Mouse (Mus musculus): ENCODE data around the gene Pdk1. TPM values are rescaled to one million over a fixed set of nuclear protein-coding genes. Genes with fewer than 3 reads are reported as not detected.

Pdk1 gene
- polyA plus RNA-seq, 1 experiment: 162 TPM

DNA sequence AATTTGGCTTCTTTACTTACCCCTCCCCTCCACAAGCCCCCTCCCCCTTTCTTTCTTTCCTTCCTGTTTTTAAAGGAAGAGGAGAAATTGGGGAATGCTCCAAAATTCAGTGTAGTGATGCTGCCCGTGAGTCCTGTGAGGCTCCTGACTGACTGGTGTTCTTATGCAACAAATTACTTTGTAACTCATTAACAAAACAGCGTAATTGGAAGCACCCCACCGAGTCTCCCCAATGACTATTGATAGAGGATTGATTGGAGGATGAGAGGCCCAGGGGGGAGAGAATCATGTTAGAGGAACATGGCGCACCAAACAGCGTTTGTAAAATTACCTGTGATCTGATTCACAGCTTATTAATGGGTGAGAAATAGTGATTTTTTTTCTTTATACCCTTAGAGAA is 17.9 kb upstream of the Pdk1 start:
- TF ChIP-seq EP300 (IDR thresholded peaks at IDR 0.05; ENCODE audit: insufficient read depth, low read depth, low read length) (no peak), CTCF (IDR thresholded peaks at IDR 0.05; ENCODE audit: low read depth, low read length) (no peak), POLR2A (IDR thresholded peaks at IDR 0.05; ENCODE audit: insufficient read depth, low read length) (no peak)
- H3K9ac ChIP-seq (ENCODE audit: low read depth, poor library complexity, severe bottlenecking): no peak overlapping the region
- H3K4me3 ChIP-seq (ENCODE audit: low read depth, low read length): no peak overlapping the region

DNA sequence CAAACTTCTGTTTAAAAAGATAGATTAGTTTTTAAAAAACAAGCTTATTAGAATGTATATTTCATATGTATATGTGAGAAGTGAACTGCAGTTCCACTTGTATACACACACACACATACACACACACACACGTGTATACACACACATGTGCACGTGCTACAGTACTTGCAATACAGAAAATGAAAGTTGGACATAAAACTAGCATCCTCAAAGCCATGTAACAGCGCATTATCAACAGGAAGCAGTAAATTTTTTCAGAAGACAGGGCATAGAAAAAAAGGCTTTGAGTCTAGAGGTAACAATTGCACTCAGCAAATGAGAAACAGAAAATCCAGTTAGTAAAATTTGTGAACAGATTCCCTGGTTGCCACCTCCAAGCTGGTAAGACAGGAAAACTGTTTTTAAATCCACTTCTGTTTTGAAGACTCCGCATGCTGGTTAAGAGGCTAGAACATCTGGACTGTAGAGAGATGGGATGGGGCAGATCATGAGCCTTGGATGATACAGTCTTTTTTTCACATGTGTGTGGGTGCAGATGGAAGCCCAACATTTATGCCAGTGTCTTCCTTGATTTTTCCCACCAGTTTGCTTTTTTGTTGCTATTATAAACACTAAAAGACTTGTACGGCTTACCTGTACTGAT is 9.4 kb upstream of the Pdk1 start:
- H3K9ac ChIP-seq (ENCODE audit: low read depth, poor library complexity, severe bottlenecking): no peak overlapping the region
- peak overlapping the region; percentile 74; the same call in 1 of the 2 replicates for H3K27ac ChIP-seq (ENCODE audit: insufficient read depth, low read length)
- no peaks in the 10 kb centered on the region for H3K9me3 ChIP-seq (replicated peaks; ENCODE audit: control insufficient read depth, insufficient read depth, low read length, poor library complexity, severe bottlenecking)
- H3K4me1 ChIP-seq (ENCODE audit: control insufficient read depth, insufficient read depth, low read length): peaks cover 10% of the 10 kb centered on the region
- TF ChIP-seq POLR2A (IDR thresholded peaks at IDR 0.05; ENCODE audit: insufficient read depth, low read length) (no peak), EP300 (IDR thresholded peaks at IDR 0.05; ENCODE audit: insufficient read depth, low read depth, low read length) (no peak), CTCF (IDR thresholded peaks at IDR 0.05; ENCODE audit: low read depth, low read length) (no peak)
- H3K36me3 ChIP-seq (ENCODE audit: control insufficient read depth, insufficient read depth, low read length, poor library complexity, severe bottlenecking): no peaks in the 10 kb centered on the region
- no peak overlapping the region for H3K4me3 ChIP-seq (ENCODE audit: low read depth, low read length)
- H3K27me3 ChIP-seq (ENCODE audit: control insufficient read depth, insufficient read depth, low read length, poor library complexity, severe bottlenecking): no peaks in the 10 kb centered on the region

More for the DNA sequence above, 17.9 kb upstream of the Pdk1 start:
- H3K36me3 ChIP-seq (ENCODE audit: control insufficient read depth, insufficient read depth, low read length, poor library complexity, severe bottlenecking): peaks cover 27% of the 10 kb centered on the region
- H3K9me3 ChIP-seq (replicated peaks; ENCODE audit: control insufficient read depth, insufficient read depth, low read length, poor library complexity, severe bottlenecking): no peaks in the 10 kb centered on the region; the same call in 1 of the 2 replicates
- H3K4me1 ChIP-seq (ENCODE audit: control insufficient read depth, insufficient read depth, low read length): no peaks in the 10 kb centered on the region
- peak overlapping the region; percentile 6; the same call in 1 of the 2 replicates for H3K27ac ChIP-seq (ENCODE audit: insufficient read depth, low read length)
- no peaks in the 10 kb centered on the region for H3K27me3 ChIP-seq (ENCODE audit: control insufficient read depth, insufficient read depth, low read length, poor library complexity, severe bottlenecking)

DNA sequence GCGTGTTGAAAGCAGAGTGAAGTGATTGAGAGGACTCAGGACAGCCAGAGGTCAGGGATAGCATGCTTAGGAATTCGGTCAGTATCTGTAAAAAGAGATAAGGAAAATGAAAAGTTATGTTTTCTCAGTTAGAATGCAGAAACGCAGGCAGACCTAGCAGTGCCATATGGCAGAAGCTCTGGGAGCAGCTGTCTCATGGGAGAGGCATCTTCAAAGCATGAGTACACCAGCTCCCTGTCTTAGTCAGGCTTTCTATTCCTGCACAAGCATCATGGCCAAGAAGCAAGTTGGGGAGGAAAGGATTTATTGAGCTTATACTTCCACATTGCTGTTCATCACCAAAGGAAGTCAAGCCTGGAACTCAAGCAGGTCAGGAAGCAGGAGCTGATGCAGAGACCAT is 8.0 kb upstream of the Pdk1 start:
- Histone ChIP-seq H3K4me1 (ENCODE audit: control insufficient read depth, insufficient read depth, low read length) (peaks cover 10% of the 10 kb centered on the region), H3K4me3 (ENCODE audit: low read depth, low read length) (no peak overlapping the region), H3K36me3 (ENCODE audit: control insufficient read depth, insufficient read depth, low read length, poor library complexity, severe bottlenecking) (no peaks in the 10 kb centered on the region), H3K9ac (ENCODE audit: low read depth, poor library complexity, severe bottlenecking) (no peak overlapping the region), H3K27ac (ENCODE audit: insufficient read depth, low read length) (peak overlapping the region; percentile 99), H3K27me3 (ENCODE audit: control insufficient read depth, insufficient read depth, low read length, poor library complexity, severe bottlenecking) (no peaks in the 10 kb centered on the region), H3K9me3 (replicated peaks; ENCODE audit: control insufficient read depth, insufficient read depth, low read length, poor library complexity, severe bottlenecking) (no peaks in the 10 kb centered on the region)
- TF ChIP-seq EP300 (IDR thresholded peaks at IDR 0.05; ENCODE audit: insufficient read depth, low read depth, low read length) (no peak), POLR2A (IDR thresholded peaks at IDR 0.05; ENCODE audit: insufficient read depth, low read length) (no peak), CTCF (IDR thresholded peaks at IDR 0.05; ENCODE audit: low read depth, low read length) (no peak)

DNA sequence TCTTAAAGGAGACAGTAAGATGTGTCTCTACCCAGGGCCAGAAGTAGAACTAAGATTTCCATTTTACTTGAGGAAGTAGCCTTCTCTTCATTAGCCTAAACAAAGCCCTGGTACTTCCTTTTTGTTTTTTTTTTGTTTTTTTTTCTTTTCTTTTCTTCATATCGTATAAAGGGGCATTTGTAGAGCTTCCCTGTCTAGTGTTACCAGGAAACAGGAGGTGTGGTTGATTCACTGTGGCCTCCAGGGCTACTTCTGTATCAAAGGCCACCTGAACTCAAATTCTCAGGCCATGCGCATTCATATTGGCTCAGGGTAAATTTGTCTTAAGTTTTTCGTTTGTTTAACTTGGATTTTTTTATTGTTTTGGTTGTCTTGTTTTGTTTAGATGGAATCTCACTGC is 7.1 kb upstream of the Pdk1 start:
- TF ChIP-seq POLR2A (IDR thresholded peaks at IDR 0.05; ENCODE audit: insufficient read depth, low read length) (no peak), EP300 (IDR thresholded peaks at IDR 0.05; ENCODE audit: insufficient read depth, low read depth, low read length) (no peak), CTCF (IDR thresholded peaks at IDR 0.05; ENCODE audit: low read depth, low read length) (no peak)
- Histone ChIP-seq H3K9ac (ENCODE audit: low read depth, poor library complexity, severe bottlenecking) (peak overlapping the region; percentile 23), H3K9me3 (replicated peaks; ENCODE audit: control insufficient read depth, insufficient read depth, low read length, poor library complexity, severe bottlenecking) (no peaks in the 10 kb centered on the region), H3K4me1 (ENCODE audit: control insufficient read depth, insufficient read depth, low read length) (peaks cover 10% of the 10 kb centered on the region), H3K36me3 (ENCODE audit: control insufficient read depth, insufficient read depth, low read length, poor library complexity, severe bottlenecking) (no peaks in the 10 kb centered on the region), H3K27me3 (ENCODE audit: control insufficient read depth, insufficient read depth, low read length, poor library complexity, severe bottlenecking) (no peaks in the 10 kb centered on the region), H3K4me3 (ENCODE audit: low read depth, low read length) (no peak overlapping the region), H3K27ac (ENCODE audit: insufficient read depth, low read length) (peak overlapping the region; percentile 99)

DNA sequence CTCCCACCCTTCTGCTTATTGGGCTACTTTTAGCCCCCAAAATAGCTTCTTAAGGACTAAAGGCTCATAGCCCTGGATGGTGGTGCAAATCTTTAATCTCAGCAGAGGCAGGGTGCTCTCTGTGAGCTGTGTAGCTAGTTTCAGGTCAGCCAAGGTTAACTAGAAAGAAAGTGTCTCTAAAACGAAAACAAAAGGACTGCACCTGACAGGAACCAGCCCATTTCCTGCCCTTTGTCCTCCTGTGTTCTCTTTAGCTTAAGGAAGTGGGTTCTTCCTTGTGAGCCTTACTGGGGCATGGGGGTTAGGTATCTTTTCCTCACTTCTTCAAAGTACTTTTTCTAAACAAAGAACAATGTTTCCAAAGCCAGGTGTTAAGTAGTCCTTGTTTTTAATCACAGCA is 6.5 kb upstream of the Pdk1 start:
- H3K27ac ChIP-seq (ENCODE audit: insufficient read depth, low read length): peak overlapping the region; percentile 100
- no peaks in the 10 kb centered on the region for H3K36me3 ChIP-seq (ENCODE audit: control insufficient read depth, insufficient read depth, low read length, poor library complexity, severe bottlenecking)
- H3K9me3 ChIP-seq (replicated peaks; ENCODE audit: control insufficient read depth, insufficient read depth, low read length, poor library complexity, severe bottlenecking): no peaks in the 10 kb centered on the region
- TF ChIP-seq POLR2A (IDR thresholded peaks at IDR 0.05; ENCODE audit: insufficient read depth, low read length) (no peak), EP300 (IDR thresholded peaks at IDR 0.05; ENCODE audit: insufficient read depth, low read depth, low read length) (peak; percentile 84; the same call in 1 of the 2 replicates), CTCF (IDR thresholded peaks at IDR 0.05; ENCODE audit: low read depth, low read length) (no peak)
- peak overlapping the region; percentile 23 for H3K9ac ChIP-seq (ENCODE audit: low read depth, poor library complexity, severe bottlenecking)
- H3K27me3 ChIP-seq (ENCODE audit: control insufficient read depth, insufficient read depth, low read length, poor library complexity, severe bottlenecking): no peaks in the 10 kb centered on the region
- H3K4me1 ChIP-seq (ENCODE audit: control insufficient read depth, insufficient read depth, low read length): peaks cover 7% of the 10 kb centered on the region
- no peak overlapping the region for H3K4me3 ChIP-seq (ENCODE audit: low read depth, low read length)

DNA sequence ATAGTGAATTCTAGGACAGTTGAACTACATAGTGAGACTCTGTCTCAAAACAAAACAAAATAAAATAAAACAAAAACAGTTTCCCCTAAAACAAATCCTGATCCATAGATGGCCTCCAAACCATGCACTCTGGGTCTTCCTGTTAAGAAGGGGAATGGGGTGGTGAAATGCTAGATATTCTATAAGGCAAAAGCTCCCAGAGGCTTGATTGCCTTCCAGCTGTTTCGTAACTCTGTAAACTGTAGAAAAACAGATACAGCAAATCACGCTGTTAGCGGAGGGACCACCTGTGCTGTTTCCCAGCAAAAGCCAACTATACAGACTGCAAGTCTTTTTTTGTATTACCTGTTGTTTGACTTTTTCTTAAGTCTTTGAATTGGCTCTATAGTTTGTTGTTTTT is 6.0 kb upstream of the Pdk1 start:
- peak overlapping the region; percentile 74 for H3K9ac ChIP-seq (ENCODE audit: low read depth, poor library complexity, severe bottlenecking)
- TF ChIP-seq CTCF (IDR thresholded peaks at IDR 0.05; ENCODE audit: low read depth, low read length): no peak
- no peak for TF ChIP-seq POLR2A (IDR thresholded peaks at IDR 0.05; ENCODE audit: insufficient read depth, low read length)
- no peak for TF ChIP-seq EP300 (IDR thresholded peaks at IDR 0.05; ENCODE audit: insufficient read depth, low read depth, low read length)
- H3K4me3 ChIP-seq (ENCODE audit: low read depth, low read length): no peak overlapping the region

More for the DNA sequence above, 6.0 kb upstream of the Pdk1 start:
- H3K27me3 ChIP-seq (ENCODE audit: control insufficient read depth, insufficient read depth, low read length, poor library complexity, severe bottlenecking): no peaks in the 10 kb centered on the region
- peak overlapping the region; percentile 100 for H3K27ac ChIP-seq (ENCODE audit: insufficient read depth, low read length)
- H3K9me3 ChIP-seq (replicated peaks; ENCODE audit: control insufficient read depth, insufficient read depth, low read length, poor library complexity, severe bottlenecking): no peaks in the 10 kb centered on the region
- H3K4me1 ChIP-seq (ENCODE audit: control insufficient read depth, insufficient read depth, low read length): peaks cover 5% of the 10 kb centered on the region
- H3K36me3 ChIP-seq (ENCODE audit: control insufficient read depth, insufficient read depth, low read length, poor library complexity, severe bottlenecking): no peaks in the 10 kb centered on the region
